Mouse (Mus musculus): Measurements from ENCODE around the gene Rbm28. TPM values are rescaled to one million over a fixed set of nuclear protein-coding genes. Genes with fewer than 3 reads are reported as not detected.

The Rbm28 gene
- polyA plus RNA-seq, 1 experiment from 2014 or later, result 6.6 TPM

DNA sequence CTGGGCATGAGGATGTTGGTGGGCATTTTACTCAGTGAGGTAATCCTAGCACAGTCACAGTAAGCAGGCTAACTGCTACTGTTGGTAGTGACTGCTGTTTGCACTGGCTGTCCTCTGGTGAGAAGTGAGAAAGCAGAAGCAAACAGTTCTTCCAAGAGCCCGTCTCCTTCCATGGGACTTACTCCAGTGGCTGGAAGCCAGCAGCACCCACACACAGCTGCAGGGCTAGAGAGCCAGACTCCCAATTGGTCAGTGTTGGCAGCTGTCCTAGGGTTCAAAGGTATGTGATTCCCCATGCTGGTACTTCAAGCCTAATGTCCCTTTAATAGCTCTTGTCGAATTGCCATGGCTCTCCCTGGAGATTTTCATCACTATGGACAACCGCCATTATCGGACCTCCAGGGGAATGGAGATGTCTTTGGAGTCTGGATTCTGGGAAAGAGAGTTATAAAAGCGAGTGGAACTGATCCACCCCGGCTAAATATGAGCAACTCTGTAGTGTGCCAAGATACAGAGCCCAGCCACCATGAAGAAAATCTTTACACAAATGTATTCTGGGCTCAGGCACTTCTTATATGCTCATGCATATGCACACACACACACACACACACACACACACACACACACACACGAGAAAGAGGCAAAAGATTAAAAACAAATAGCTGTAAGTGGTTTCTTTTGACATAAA lies 47.2 kb downstream of the Rbm28 start:
- TF ChIP-seq CTCF (IDR thresholded peaks at IDR 0.05; ENCODE audit: low read depth) (no peak), EP300 (IDR thresholded peaks at IDR 0.05; ENCODE audit: low read depth) (no peak)
- WGBS (ENCODE audit: insufficient replicate concordance), result 62% methylated on average over 7 of the region's 7 CpGs
- peak; percentile 67 for ATAC-seq

DNA sequence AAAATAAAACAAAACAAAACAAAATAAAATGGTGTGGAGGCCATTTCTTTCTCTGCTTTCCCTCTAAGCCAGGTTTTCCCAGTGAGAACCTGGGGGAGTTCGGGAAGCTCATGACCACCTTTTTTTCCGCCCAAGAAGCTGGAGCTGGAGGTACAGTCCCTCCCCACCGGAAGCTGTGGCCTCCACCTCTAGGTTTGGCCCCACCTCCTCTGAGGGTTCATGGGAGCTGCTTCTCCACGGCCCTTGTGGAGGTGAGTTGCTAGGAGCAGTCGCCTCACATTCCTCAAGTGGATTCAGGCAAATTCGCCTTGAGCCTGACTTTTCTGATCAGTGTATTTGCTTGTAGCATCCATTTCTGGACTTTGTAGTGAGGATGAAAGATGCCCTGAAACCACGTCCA lies 49.0 kb downstream of the Rbm28 start:
- ATAC-seq (no peak), DNase-seq (no peak)
- H3K27me3 ChIP-seq (ENCODE audit: insufficient read depth, low read length), result no peaks in the 10 kb centered on the region
- TF ChIP-seq EP300 (IDR thresholded peaks at IDR 0.05; ENCODE audit: low read depth) (no peak), CTCF (IDR thresholded peaks at IDR 0.05; ENCODE audit: low read depth) (no peak)
- no peak overlapping the region for H3K4me3 ChIP-seq (ENCODE audit: low read depth, low read length)
- peaks cover 10% of the 10 kb centered on the region for H3K9me3 ChIP-seq (ENCODE audit: low read length)
- 73% methylated on average over 7 of the region's 7 CpGs for WGBS (ENCODE audit: insufficient replicate concordance)
- peaks cover 7% of the 10 kb centered on the region for H3K4me1 ChIP-seq (ENCODE audit: insufficient read depth)
- no peak overlapping the region for H3K4me2 ChIP-seq (ENCODE audit: low read depth, low read length)
- H3K36me3 ChIP-seq (replicated peaks; ENCODE audit: insufficient read depth, low read length), result no peaks in the 10 kb centered on the region
- H3K27ac ChIP-seq (ENCODE audit: low read depth), result no peak overlapping the region
- no peak overlapping the region for H3K9ac ChIP-seq (replicated peaks)

More for the DNA sequence above, 47.2 kb downstream of the Rbm28 start:
- Histone ChIP-seq H3K27me3 (ENCODE audit: insufficient read depth, low read length) (no peaks in the 10 kb centered on the region), H3K4me3 (ENCODE audit: low read depth, low read length) (no peak overlapping the region), H3K4me1 (ENCODE audit: insufficient read depth) (peaks cover 7% of the 10 kb centered on the region), H3K9ac (replicated peaks) (no peak overlapping the region), H3K36me3 (replicated peaks; ENCODE audit: insufficient read depth, low read length) (no peaks in the 10 kb centered on the region), H3K4me2 (ENCODE audit: low read depth, low read length) (no peak overlapping the region), H3K9me3 (ENCODE audit: low read length) (no peaks in the 10 kb centered on the region), H3K27ac (ENCODE audit: low read depth) (no peak overlapping the region)
- DNase-seq, result peak; percentile 39

DNA sequence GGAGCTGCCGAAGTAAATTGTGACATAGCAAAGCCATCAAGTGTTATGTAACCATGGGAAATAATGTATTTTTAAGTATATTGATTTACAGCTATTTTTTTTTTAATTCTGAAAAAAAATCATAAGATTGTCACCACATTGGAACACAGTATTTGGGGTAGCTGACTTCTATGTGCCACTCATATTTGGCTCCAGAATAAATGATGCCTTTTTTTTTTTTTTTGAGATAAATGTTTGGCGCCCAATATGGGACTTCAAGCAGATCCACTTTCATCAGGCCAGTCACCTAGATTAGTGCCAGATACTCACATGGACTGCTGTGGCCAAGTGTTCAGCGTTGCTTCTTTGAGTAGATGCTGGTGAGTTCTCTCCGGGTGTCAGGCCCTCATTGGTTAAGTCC lies 53.3 kb downstream of the Rbm28 start:
- TF ChIP-seq CTCF (IDR thresholded peaks at IDR 0.05; ENCODE audit: low read depth), result no peak

DNA sequence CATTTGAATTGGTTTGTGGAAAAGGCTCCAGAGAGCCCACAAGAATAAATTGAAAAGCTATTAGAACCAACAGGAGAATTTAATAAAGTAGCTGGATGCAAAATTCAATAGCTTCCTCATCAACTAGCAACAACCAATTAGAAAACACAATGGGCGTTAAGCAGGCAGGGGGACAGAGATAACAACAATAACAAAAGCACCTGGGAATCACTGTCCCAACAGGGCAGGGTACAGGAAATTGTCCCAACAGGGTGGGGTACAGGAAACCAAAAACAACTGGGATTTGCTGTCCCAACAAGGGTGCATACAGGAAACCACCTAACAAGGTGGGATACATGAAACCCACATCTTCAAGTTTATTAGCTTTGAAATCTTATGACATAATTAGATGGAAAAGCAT lies 56.4 kb downstream of the Rbm28 start:
- DNase-seq (no peak), ATAC-seq (no peak)
- H3K27me3 ChIP-seq (ENCODE audit: insufficient read depth, low read length), result no peaks in the 10 kb centered on the region
- 71% methylated on average over 1 of the region's 1 CpGs for WGBS (ENCODE audit: insufficient replicate concordance)
- no peak overlapping the region for H3K27ac ChIP-seq (ENCODE audit: low read depth)
- peaks cover 11% of the 10 kb centered on the region for H3K9me3 ChIP-seq (ENCODE audit: low read length)
- H3K36me3 ChIP-seq (replicated peaks; ENCODE audit: insufficient read depth, low read length), result no peaks in the 10 kb centered on the region
- TF ChIP-seq EP300 (IDR thresholded peaks at IDR 0.05; ENCODE audit: low read depth) (no peak), CTCF (IDR thresholded peaks at IDR 0.05; ENCODE audit: low read depth) (no peak)
- no peak overlapping the region for H3K4me3 ChIP-seq (ENCODE audit: low read depth, low read length)
- no peak overlapping the region for H3K9ac ChIP-seq (replicated peaks)
- no peaks in the 10 kb centered on the region for H3K4me1 ChIP-seq (ENCODE audit: insufficient read depth)
- H3K4me2 ChIP-seq (ENCODE audit: low read depth, low read length), result no peak overlapping the region

More for the DNA sequence above, 53.3 kb downstream of the Rbm28 start:
- Histone ChIP-seq H3K27me3 (ENCODE audit: insufficient read depth, low read length) (no peaks in the 10 kb centered on the region), H3K36me3 (replicated peaks; ENCODE audit: insufficient read depth, low read length) (no peaks in the 10 kb centered on the region), H3K4me2 (ENCODE audit: low read depth, low read length) (no peak overlapping the region), H3K9me3 (ENCODE audit: low read length) (peaks cover 11% of the 10 kb centered on the region), H3K4me1 (ENCODE audit: insufficient read depth) (no peaks in the 10 kb centered on the region), H3K9ac (replicated peaks) (no peak overlapping the region), H3K27ac (ENCODE audit: low read depth) (no peak overlapping the region), H3K4me3 (ENCODE audit: low read depth, low read length) (no peak overlapping the region)
- WGBS (ENCODE audit: insufficient replicate concordance), result 83% methylated on average over 4 of the region's 4 CpGs
- ATAC-seq (no peak), DNase-seq (no peak)

DNA sequence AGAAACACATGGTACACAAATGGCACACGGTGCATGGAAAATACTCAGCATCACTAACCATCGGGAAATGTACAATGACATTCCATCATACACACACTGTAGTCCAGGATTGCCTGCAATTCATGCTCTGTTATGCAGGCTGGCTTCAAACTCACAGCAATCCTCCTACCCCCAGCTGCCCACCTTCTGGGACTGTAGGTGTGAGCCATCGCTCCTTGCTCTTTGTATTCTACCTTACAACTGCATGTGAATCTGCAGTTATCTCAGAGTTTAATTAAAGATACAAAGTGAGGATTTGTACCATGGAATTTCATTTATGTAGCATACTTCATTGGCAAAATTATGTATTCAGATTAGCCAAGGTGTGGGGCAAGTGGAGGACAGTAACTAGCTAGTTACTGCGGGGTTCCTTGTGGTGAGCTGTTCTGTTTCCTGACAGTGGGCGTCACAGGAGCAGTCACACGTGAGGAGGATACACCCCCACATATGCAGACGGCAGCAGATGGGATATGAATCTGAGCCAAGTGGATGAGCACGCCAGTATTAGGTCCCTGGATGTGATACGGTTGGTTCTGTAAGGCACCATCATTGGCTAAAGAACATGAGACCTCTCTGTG lies 63.5 kb downstream of the Rbm28 start:
- Histone ChIP-seq H3K27me3 (ENCODE audit: insufficient read depth, low read length) (no peaks in the 10 kb centered on the region), H3K36me3 (replicated peaks; ENCODE audit: insufficient read depth, low read length) (no peaks in the 10 kb centered on the region), H3K4me3 (ENCODE audit: low read depth, low read length) (no peak overlapping the region), H3K9me3 (ENCODE audit: low read length) (no peaks in the 10 kb centered on the region), H3K4me1 (ENCODE audit: insufficient read depth) (no peaks in the 10 kb centered on the region), H3K4me2 (ENCODE audit: low read depth, low read length) (no peak overlapping the region), H3K9ac (replicated peaks) (no peak overlapping the region), H3K27ac (ENCODE audit: low read depth) (no peak overlapping the region)
- ATAC-seq (no peak), DNase-seq (no peak)
- TF ChIP-seq EP300 (IDR thresholded peaks at IDR 0.05; ENCODE audit: low read depth), result no peak
- TF ChIP-seq CTCF (IDR thresholded peaks at IDR 0.05; ENCODE audit: low read depth), result no peak
- 78% methylated on average over 9 of the region's 9 CpGs for WGBS (ENCODE audit: insufficient replicate concordance)

DNA sequence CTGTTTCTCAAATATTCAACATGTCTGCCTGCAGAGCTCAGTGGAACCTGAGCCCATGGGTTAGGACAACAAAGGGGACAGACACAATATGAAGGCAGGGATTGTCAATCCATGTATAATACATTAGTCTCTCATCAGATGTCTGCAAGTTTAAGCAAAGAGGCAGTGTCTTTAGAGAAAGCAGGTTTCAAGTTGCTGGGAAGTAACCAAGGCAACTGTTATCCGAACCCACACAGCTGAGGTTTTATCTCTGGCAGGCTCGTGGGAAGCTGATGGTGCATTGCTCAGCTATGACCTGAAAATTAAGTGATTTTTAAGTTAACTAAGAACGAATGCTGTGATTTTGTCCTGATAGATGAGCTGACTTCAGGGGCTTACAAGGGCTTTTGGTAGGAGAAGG lies 64.4 kb downstream of the Rbm28 start:
- Histone ChIP-seq H3K4me1 (ENCODE audit: insufficient read depth) (no peaks in the 10 kb centered on the region), H3K36me3 (replicated peaks; ENCODE audit: insufficient read depth, low read length) (no peaks in the 10 kb centered on the region), H3K4me2 (ENCODE audit: low read depth, low read length) (no peak overlapping the region), H3K9me3 (ENCODE audit: low read length) (0 out of 2 replicates have a peak, but pooled peaks cover 2% of the 10 kb centered on the region), H3K27me3 (ENCODE audit: insufficient read depth, low read length) (no peaks in the 10 kb centered on the region), H3K27ac (ENCODE audit: low read depth) (peak overlapping the region; percentile 84), H3K9ac (replicated peaks) (no peak overlapping the region), H3K4me3 (ENCODE audit: low read depth, low read length) (no peak overlapping the region)
- DNase-seq, result no peak
- 29% methylated on average over 3 of the region's 3 CpGs for WGBS (ENCODE audit: insufficient replicate concordance)
- ATAC-seq, result no peak
- TF ChIP-seq EP300 (IDR thresholded peaks at IDR 0.05; ENCODE audit: low read depth) (no peak), CTCF (IDR thresholded peaks at IDR 0.05; ENCODE audit: low read depth) (no peak)

All from liver, postnatal 0 days (tissue).